Mouse (Mus musculus): ENCODE data around the gene Ssh2. TPM values are rescaled to one million over a fixed set of nuclear protein-coding genes. Genes with fewer than 3 reads are reported as not detected.
"Not testable (repeated sequence)": the region's sequence is repeated elsewhere in the genome, so short reads cannot be mapped to it uniquely, and the experiment has no call there.

Ssh2 gene
- polyA plus RNA-seq, 1 experiment from 2014 or later: 8.1 TPM

DNA sequence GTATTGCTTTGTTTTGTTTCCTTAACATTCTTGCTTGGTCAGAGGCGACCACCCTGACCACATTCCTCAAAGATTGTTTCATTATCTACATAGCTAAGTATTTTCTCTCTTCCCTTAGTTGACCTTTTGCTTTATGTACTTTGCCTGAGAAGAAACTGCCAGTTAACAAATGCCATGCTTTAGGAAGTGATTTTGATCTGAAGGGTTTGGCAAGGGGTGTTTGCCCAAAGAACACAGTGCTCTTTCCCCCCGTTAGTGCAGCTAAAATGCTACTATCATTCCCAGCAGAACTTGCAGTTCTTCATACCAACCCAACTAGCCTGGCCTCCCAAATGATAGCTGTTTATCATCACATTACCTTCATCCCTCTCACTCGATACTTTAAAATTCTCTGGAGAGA, 168.1 kb downstream of the Ssh2 start:
- no peaks in the 10 kb centered on the region for H3K36me3 ChIP-seq
- H3K4me1 ChIP-seq: no peaks in the 10 kb centered on the region
- no peak for ATAC-seq (replicated peaks; ENCODE audit: low FRiP score)
- H3K27ac ChIP-seq: no peak overlapping the region
- WGBS: 74% methylated on average over 3 of the region's 3 CpGs
- no peak overlapping the region for H3K4me3 ChIP-seq (replicated peaks)
- H3K4me2 ChIP-seq: no peak overlapping the region
- H3K9ac ChIP-seq: no peak overlapping the region
- H3K9me3 ChIP-seq (replicated peaks): no peaks in the 10 kb centered on the region
- H3K27me3 ChIP-seq: no peaks in the 10 kb centered on the region

DNA sequence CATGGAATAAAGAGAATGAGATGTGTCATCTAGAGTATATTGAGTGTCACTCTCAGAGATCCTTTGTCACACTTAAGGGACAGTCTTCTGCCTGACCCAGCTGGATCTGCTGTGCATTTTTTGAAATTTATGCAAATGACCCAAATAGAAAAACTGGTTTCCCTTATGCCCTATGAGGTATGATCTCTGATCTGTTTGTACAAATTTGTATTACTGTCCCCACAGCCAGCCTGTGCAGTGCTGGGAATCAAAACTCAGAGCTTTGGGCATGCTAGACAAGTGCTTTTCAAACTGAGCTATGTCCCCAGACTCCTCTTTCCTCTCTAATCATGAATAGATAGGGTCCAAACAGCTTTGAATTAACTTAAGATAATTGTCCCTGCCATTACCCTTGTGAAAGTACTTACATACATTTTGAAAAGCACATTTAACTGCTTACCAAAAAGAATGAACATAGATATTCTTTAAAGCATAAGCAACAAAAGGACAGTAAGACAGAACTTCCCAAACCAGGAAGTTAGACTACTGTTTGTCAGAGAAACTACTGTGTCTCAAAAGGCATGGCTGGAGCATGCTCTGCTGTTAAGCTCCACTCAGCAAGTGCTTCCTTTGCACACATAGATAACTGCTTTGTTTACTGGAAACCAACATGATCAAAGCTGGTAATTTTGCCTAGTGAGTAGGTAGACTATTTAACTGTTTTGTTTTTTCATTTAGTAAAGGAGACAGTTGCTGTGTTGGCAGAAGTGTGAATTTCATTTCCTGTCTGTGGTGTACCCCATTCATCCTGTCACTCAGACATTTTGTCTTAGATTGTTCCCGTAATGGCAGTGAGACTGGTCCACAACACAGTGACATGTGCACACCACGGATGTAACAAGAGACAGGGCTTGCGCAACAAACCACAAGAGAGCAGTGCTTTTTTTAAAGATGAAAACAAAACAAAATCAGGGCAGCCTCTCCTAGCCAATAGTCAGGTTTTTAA, 169.9 kb downstream of the Ssh2 start:
- H3K27ac ChIP-seq: no peak overlapping the region

DNA sequence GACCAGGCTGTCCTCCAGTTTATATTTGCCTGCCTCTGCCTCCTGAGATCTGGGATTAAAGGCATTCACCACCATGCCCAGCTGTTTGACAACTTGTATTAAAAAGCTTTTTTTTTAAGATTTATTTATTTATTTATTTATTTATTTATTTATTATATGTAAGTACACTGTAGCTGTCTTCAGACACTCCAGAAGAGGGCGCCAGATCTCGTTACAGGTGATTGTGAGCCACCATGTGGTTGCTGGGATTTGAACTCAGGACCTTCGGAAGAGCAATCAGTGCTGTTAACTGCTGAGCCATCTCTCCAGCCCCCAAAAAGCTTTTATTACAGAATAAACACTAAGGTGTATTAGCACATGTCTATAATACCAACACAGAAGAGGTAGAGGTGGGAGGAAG, 172.1 kb downstream of the Ssh2 start:
- not testable (repeated sequence) for H3K4me3 ChIP-seq (replicated peaks); H3K36me3 ChIP-seq
- WGBS: 88% methylated on average over 3 of the region's 3 CpGs

More for the DNA sequence above, 169.9 kb downstream of the Ssh2 start:
- no peaks in the 10 kb centered on the region for H3K36me3 ChIP-seq
- H3K4me3 ChIP-seq (replicated peaks): no peak overlapping the region
- ATAC-seq (replicated peaks; ENCODE audit: low FRiP score): no peak
- no peaks in the 10 kb centered on the region for H3K27me3 ChIP-seq
- H3K9ac ChIP-seq: no peak overlapping the region
- no peak overlapping the region for H3K4me2 ChIP-seq
- 48% methylated on average over 3 of the region's 3 CpGs for WGBS
- H3K4me1 ChIP-seq: no peaks in the 10 kb centered on the region
- H3K9me3 ChIP-seq (replicated peaks): no peaks in the 10 kb centered on the region

DNA sequence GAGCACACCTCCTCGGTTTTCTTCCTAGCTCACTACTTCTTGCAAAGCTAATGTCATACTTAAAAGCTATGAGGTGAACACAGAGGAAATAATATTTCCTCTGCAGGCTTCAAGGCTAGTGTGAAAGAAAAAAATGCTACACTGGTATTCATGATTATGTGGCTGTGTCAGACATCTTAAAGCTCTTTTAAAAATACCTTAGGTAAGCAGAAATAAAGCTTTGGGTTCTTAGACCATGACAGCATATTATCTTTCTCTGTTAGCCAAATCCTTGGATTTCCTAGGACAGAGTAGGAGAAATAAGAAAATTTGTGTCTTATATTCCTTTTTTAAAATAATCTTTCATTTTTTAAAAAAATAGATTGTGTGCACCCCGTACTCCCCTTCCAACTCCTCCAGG, 179.5 kb downstream of the Ssh2 start:
- Histone ChIP-seq H3K9me3 (replicated peaks) (no peaks in the 10 kb centered on the region), H3K9ac (no peak overlapping the region), H3K4me1 (no peaks in the 10 kb centered on the region), H3K27ac (no peak overlapping the region), H3K4me2 (no peak overlapping the region), H3K27me3 (no peaks in the 10 kb centered on the region), H3K36me3 (peaks cover 14% of the 10 kb centered on the region), H3K4me3 (replicated peaks) (no peak overlapping the region)
- 78% methylated on average over 2 of the region's 2 CpGs for WGBS
- ATAC-seq (replicated peaks; ENCODE audit: low FRiP score): no peak

More for the DNA sequence above, 172.1 kb downstream of the Ssh2 start:
- not testable (repeated sequence) for H3K9me3 ChIP-seq (replicated peaks); H3K27me3 ChIP-seq; H3K4me2 ChIP-seq; ATAC-seq (replicated peaks; ENCODE audit: low FRiP score); H3K9ac ChIP-seq; H3K27ac ChIP-seq; H3K4me1 ChIP-seq

DNA sequence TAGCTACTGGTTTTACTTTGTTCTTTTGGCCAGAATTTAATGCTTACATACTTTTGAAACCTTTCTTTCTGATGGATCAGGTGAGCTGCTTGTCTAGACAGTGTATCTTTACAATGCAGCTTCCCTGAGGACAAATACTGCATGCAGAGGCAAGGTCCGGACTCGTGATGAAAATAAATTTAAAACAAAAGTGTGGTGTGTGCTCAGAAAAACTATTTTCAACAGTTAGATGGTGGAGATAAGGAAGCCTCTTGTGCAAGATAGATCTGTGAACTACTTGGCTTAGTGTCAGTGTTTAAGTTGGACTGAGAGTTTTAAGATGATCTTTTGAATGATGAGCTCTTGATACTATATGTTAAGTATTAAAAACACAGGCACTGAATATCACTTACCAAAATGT, 186.4 kb downstream of the Ssh2 start:
- WGBS: 67% methylated on average over 2 of the region's 2 CpGs
- Histone ChIP-seq H3K4me1 (no peaks in the 10 kb centered on the region), H3K9me3 (replicated peaks) (no peaks in the 10 kb centered on the region), H3K36me3 (peaks cover 8% of the 10 kb centered on the region; the same call in 1 of the 2 replicates), H3K4me2 (no peak overlapping the region), H3K9ac (no peak overlapping the region), H3K4me3 (replicated peaks) (no peak overlapping the region), H3K27ac (no peak overlapping the region), H3K27me3 (no peaks in the 10 kb centered on the region)
- ATAC-seq (replicated peaks; ENCODE audit: low FRiP score): no peak

DNA sequence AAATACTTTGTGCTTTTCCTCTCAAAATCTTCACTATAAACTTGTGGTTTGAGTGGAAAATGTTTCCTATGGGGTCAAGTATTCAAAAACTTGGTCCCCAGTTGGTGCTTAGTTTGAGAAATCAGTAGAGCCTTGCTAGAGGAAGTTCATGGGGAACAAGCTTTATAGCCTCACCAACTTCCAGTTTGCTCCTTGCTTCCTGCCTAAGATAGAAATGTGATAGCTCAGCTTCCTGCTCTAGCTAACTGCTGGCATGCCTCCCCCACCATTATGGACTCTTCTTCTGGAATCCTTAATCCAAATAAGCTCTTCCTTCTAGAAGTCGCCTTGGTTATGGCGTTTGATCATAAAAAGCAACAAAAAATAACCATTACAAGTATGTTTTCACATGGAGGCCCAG, 190.2 kb downstream of the Ssh2 start:
- Histone ChIP-seq H3K27me3 (no peaks in the 10 kb centered on the region), H3K9me3 (replicated peaks) (no peaks in the 10 kb centered on the region), H3K4me1 (no peaks in the 10 kb centered on the region), H3K4me3 (replicated peaks) (no peak overlapping the region), H3K4me2 (no peak overlapping the region), H3K27ac (no peak overlapping the region), H3K36me3 (peaks cover 6% of the 10 kb centered on the region; the same call in 1 of the 2 replicates), H3K9ac (no peak overlapping the region)
- 80% methylated on average over 2 of the region's 2 CpGs for WGBS
- ATAC-seq (replicated peaks; ENCODE audit: low FRiP score): no peak

DNA sequence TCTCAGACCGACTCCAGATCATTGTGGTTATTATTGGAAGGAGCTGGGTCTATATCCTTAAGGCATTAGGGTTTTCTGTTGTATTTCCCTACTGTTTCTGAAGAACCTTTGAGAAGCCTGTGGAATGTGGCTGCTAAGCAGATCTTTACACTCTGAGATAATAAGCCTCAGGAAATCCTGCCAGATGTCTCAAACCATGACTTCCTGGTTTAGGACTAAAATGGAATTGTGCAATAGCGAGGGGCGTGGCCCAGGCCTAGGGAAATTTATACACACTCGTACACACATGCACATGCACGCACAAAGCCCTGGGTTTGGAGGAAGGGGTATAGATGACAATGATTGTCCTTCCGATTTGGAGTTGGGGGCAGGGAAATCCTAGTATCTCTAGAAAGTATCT, 193.8 kb downstream of the Ssh2 start:
- Histone ChIP-seq H3K27ac (peak overlapping the region; percentile 64; the same call in 1 of the 2 replicates), H3K4me3 (replicated peaks) (no peak overlapping the region)

DNA sequence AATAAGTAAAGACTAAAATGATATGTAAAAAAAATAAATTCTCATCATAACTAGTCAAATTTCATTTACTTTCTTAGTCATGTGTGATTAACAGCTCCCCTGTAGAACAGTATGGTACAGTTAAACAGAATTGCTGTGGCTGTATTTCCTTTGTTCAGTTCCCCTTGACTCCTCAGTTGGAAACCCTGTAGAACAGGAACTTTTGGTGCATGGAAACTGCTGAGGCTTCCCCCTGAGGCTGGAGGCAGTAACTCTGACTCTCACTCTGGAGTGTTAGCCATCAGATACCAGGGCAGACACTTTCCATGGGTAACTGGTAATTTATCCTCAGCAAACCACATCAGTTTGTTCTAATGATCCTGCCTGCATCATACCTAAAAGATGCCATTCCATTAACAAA, 195.2 kb downstream of the Ssh2 start:
- no peak overlapping the region for H3K27ac ChIP-seq
- H3K36me3 ChIP-seq: peaks cover 6% of the 10 kb centered on the region; the same call in 1 of the 2 replicates

More for the DNA sequence above, 193.8 kb downstream of the Ssh2 start:
- no peak overlapping the region for H3K4me2 ChIP-seq
- H3K9me3 ChIP-seq (replicated peaks): no peaks in the 10 kb centered on the region
- no peaks in the 10 kb centered on the region for H3K27me3 ChIP-seq
- H3K4me1 ChIP-seq: no peaks in the 10 kb centered on the region
- H3K36me3 ChIP-seq: peaks cover 6% of the 10 kb centered on the region; the same call in 1 of the 2 replicates
- ATAC-seq (replicated peaks; ENCODE audit: low FRiP score): no peak
- H3K9ac ChIP-seq: no peak overlapping the region
- 80% methylated on average over 6 of the region's 6 CpGs for WGBS

DNA sequence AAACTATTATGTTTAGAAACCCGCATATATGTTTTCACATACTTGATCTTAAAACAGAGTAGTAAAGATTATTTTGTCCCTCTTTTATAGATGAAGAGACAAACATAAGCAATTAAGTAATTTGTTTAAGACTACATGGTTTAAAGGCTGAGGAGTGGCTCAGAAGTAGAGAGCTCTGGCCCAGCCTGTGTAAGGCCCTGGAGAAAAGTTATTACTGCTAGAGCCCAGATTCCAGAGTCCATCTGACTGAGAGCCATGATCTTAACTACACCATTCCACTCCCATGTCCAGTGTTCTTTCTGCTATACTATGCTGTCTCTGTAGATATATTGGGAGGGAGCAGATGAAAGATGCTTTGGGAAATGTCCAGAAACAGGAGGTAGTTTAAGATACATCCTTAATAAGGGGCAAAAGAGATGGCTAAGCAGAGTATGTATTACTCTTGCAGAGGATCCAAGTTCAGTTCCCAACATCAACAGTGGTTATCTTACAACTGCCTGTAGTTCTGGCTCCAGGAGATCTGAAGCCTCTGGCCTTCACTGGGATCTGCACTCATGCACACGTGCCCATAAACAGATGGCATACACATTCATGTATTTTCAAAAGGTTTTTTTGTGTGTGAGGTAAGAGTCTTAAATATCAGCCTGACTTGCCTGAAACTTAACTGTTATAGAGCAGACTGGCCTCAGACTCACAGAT, 198.2 kb downstream of the Ssh2 start:
- Histone ChIP-seq H3K4me2 (no peak overlapping the region), H3K36me3 (no peaks in the 10 kb centered on the region), H3K4me3 (replicated peaks) (no peak overlapping the region), H3K27ac (no peak overlapping the region), H3K27me3 (no peaks in the 10 kb centered on the region), H3K9me3 (replicated peaks) (no peaks in the 10 kb centered on the region), H3K4me1 (no peaks in the 10 kb centered on the region), H3K9ac (no peak overlapping the region)
- 83% methylated on average over 2 of the region's 2 CpGs for WGBS
- ATAC-seq (replicated peaks; ENCODE audit: low FRiP score): no peak

More for the DNA sequence above, 195.2 kb downstream of the Ssh2 start:
- Histone ChIP-seq H3K4me2 (no peak overlapping the region), H3K27me3 (no peaks in the 10 kb centered on the region), H3K4me1 (no peaks in the 10 kb centered on the region), H3K9ac (no peak overlapping the region), H3K4me3 (replicated peaks) (no peak overlapping the region), H3K9me3 (replicated peaks) (no peaks in the 10 kb centered on the region)
- no peak for ATAC-seq (replicated peaks; ENCODE audit: low FRiP score)

DNA sequence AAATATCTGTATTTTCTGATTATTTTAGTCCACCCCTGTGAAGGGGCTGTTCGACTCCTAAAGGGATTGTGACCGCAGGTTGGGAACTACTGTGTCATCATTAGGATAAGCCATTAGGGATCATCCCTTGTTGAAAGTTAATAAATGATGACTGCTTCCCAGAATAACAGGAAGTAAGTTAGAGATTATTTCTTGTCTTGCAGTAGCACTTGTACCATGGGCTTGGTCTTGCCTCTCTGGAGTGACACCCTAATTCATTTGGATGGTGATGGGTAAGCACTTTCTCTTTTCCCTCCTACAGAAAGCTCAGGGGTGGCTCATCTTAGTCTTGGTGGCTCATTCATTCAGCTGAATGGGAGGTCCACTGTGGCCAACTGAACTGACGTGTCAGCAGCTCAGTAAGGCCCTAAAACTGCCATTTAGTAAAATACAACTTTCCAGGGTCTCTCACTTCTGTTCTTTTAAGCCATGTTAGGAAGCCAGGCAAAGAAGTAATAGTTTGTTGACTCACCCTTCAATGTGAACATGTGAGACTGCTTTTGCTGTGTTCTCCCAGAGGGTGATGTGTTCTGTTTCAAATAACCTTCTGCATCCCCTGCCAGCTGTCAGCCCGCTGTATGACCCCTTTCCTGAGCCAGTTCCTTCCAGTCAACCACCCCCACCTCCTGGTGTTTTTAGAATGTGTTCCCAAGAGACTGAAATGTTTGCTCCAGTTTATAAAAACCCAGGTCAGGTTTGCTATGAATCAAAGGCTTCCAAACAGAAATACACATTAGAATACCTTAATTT, 200.3 kb downstream of the Ssh2 start:
- Histone ChIP-seq H3K4me2 (no peak overlapping the region), H3K36me3 (peaks cover 2% of the 10 kb centered on the region; the same call in 1 of the 2 replicates), H3K9ac (no peak overlapping the region), H3K4me1 (no peaks in the 10 kb centered on the region), H3K4me3 (replicated peaks) (no peak overlapping the region), H3K27ac (no peak overlapping the region), H3K9me3 (replicated peaks) (no peaks in the 10 kb centered on the region), H3K27me3 (no peaks in the 10 kb centered on the region)
- WGBS: 59% methylated on average over 4 of the region's 4 CpGs
- no peak for ATAC-seq (replicated peaks; ENCODE audit: low FRiP score)

DNA sequence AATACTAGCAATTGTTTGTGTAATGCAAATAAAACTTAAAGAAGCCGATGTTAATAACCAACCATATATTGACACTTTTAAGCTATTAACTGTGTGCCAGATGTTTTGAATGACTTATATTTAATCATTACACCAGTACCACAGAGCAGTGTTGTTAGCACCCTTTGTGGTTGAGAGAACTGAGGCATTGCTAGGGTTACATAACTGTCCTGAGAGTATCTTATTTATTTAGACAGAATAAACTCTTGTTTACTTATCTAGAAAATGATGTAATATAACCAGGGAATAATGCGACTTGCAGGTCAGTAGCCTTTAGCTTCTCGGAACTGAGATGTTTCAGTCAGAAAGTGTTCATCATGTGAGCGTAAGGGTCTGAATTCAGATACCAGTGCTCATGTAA, 201.9 kb downstream of the Ssh2 start:
- Histone ChIP-seq H3K4me1 (no peaks in the 10 kb centered on the region), H3K36me3 (peaks cover 11% of the 10 kb centered on the region), H3K9ac (no peak overlapping the region), H3K9me3 (replicated peaks) (no peaks in the 10 kb centered on the region), H3K4me2 (no peak overlapping the region), H3K4me3 (replicated peaks) (no peak overlapping the region), H3K27ac (no peak overlapping the region), H3K27me3 (no peaks in the 10 kb centered on the region)
- WGBS: 94% methylated on average over 4 of the region's 4 CpGs
- no peak for ATAC-seq (replicated peaks; ENCODE audit: low FRiP score)

Measured in kidney, embryonic 15.5 days (tissue).